Mouse (Mus musculus) natural killer cell, adult 2 months (primary cell): ENCODE data around the gene Fbxl19.

Experiments
- DNase-seq, 2 experiments: peaks; one replicate each; pipeline ENCODE4 v3.0.0; 2022; ENCODE audit warnings: low spot score in 2 of 2

Fbxl19 gene

DNA sequence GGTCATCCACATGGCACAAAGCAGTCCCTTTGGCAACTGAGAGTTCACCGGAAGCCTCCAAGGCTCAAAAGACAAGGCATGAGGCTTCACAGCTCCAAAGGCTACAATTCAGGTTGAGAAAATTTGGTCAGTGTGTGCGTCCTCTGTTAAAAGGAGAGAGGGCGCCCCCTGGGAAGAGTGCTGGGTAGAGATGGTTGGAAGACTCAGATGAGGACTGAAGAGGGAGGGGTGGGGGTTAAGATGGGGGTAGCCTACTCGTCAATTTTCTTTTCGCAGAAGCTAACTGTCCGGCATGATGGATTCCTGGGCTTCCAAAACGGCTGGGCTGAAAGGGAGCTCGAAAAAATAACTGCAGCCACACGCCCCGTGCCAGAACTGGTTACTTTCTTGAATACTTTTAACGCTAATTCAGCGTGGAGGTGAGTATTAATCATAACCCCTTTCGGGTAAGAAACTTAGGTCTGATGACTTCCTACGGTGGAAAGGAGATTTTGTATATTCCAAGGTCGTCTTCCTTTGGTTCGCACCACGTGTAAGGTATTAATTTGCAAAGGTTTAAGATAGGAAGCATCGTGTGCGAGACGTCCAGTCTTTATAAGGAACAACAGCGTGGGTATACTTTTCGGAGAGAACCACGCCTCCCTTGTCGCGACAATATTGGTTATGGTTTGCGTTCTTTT is at the start of gene Fbxl19:
Fbxl19 (plus strand) TSS at position 178 of the 680 bp plus-strand sequence.
- DNase-seq = peak; percentile 24 to 65

DNA sequence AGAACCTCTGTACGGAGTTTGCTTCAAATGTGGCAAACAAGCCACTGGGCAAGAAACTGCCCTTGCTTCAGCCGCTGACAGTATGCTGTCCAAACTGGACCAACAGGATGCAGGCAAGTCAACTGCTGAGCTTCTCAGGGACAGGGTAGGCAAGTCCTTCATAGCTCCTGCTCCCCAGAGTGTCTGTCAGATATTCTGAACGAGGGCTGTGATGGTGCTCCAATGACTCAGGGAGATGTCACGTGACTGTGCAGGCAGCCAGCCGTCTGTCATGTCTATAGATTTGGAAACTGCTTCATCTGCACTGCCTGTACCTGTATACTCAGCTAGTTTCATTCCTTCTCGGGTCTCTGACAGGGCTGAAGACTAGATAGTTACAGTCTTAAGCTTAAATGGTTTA is 45.4 kb upstream of the Fbxl19 start:
- DNase-seq = no peak

DNA sequence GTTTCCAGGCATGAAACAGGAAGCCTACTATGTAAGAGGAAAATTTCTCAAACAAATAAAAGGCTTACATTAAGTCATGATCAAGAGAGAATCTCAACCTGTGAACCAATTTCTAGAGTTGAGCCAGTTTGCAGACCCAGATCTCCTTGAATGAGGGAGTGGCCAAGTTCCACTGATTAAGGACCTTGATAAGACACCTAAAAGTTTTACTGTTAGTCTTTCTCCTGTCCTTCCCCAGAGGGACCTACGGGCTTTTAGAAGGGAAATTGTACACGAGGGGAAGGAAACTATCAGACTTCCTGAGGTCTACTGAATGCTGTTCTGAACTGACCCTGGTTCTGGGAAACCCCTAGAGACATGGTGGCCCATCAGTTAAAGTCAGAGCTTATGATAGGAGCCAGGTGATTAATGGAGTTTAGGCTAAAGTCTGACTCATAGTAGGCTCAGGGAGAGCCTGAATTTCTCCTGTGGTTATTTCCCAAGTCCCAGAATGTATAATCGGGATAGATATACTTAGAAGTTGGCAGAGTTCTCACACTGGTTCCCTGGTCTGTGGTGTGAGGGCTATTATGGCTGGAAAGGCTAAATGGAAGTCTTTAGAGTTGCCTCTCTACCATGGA is 43.5 kb upstream of the Fbxl19 start:
- DNase-seq = no peak

DNA sequence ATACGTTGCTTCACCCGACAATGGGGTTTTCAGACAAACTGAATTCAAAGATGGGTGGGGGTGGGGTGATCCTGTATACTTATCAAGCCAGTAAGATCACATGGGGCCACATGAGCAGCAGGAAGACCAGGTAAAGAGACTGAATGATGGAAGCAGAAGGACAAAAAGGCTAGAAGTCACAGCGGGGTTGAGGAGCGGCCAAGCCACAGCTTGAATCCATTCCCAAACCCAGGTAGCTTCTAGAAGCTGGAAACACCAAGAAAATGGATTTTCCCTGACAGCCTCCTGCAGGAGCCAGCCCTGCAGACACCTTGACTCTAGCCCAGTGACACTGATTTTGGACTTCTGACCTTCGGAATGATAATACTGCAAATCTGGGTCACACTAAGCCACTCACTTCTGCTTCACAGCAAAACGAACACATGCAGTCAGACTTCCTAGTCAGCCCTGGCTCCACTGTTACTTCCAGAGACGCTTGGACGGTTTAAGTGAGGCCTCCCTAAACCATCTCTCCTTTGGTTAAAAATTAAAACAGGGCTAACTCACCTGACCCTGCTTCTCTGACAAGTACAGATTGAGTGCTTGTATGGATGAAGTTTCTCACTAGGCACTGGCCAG is 40.7 kb upstream of the Fbxl19 start:
- no peak for DNase-seq

DNA sequence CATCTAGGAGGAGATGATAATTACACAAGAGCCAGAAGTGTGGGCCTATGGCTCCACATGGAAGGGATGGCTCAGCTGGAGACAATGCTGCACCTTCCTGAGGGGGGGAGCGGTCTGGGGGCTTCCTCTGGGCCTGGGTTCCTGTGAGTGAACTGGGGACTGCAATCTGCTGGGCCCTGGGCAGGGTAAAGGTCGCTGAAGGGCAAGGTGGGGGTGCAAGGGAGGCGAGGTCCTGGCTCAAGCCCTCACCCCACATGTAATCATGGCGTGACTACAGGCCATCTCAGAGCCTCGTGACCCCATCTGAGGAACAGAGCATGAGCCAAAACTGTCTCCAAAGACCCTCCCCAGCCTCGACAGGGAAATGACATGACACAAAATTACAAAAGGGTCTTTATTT is 39.7 kb upstream of the Fbxl19 start:
- DNase-seq = no peak

DNA sequence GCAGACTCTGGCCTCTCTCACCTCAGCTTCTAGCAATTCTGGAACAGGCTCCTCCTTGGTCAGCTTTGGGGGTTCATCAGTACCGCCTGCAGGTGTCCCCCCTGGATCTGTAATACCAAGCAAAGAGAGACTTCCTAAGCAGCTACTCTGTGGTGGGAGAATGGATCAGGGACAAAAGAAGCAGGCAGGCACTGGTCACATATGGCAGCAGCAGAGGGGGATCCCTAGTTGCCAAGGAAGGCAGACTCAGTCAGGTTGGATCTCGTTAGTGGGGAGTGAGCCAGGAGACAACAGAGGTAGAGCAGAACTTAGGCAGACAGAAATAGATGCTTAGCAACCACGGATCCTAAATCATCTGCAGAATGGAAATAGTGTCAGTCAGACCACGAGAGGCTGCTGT is 38.6 kb upstream of the Fbxl19 start:
- no peak for DNase-seq

DNA sequence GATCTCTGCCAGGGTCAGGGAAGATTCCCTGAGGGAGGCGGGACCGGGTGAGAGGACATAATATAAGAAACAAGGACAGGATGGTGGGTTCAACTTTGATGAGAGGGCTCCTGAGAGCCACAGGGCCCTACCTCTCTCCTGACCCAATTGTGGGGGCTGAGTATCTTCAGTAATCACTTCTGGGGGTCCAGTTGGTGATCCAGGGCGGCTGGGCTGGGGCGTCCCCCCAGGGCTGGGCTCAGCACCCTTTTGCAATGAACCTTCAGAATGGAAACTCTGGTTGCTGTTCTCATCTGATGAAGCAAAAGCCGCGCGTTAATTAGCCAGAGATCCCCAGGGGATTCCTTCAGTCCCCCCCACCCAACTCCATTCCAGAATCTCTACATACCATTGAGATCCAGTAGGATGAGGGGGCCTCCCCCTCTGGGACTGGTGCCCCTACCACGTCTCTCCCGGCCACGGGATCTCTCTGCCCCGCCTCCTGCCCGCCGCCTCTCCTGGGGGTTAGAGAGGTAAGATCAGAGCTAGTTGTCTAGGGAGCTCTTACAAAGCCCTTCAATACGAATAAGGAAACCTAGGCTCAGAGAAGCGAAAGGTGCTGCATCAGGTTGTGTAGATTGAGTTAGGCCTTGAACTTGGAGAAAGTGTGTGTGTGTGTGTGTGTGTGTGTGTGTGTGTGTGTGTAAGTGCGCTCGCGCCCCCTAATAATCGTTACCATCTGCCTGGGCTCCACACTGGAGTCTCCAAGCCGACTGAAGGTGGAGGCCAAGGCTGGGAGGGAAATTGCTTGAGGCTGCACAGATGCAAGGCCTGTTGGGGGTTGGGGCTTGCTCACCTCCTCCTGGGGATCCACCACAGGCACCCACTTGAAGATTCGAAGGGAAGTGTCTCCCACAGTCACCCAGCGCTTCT is 37.0 kb upstream of the Fbxl19 start:
- DNase-seq = no peak

DNA sequence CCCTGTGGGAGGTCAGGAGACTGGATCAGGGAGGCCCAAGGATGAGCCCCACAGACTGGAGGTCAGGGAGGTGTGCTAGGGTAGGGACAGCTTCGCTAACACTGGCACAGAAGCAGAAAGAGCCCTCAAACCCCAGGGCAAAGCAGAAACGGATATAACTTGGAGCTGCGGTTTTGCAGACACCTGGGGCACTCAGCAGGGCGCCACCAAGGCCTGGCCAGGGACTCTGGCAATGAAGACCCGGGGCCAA is 36.5 kb upstream of the Fbxl19 start:
- no peak for DNase-seq

DNA sequence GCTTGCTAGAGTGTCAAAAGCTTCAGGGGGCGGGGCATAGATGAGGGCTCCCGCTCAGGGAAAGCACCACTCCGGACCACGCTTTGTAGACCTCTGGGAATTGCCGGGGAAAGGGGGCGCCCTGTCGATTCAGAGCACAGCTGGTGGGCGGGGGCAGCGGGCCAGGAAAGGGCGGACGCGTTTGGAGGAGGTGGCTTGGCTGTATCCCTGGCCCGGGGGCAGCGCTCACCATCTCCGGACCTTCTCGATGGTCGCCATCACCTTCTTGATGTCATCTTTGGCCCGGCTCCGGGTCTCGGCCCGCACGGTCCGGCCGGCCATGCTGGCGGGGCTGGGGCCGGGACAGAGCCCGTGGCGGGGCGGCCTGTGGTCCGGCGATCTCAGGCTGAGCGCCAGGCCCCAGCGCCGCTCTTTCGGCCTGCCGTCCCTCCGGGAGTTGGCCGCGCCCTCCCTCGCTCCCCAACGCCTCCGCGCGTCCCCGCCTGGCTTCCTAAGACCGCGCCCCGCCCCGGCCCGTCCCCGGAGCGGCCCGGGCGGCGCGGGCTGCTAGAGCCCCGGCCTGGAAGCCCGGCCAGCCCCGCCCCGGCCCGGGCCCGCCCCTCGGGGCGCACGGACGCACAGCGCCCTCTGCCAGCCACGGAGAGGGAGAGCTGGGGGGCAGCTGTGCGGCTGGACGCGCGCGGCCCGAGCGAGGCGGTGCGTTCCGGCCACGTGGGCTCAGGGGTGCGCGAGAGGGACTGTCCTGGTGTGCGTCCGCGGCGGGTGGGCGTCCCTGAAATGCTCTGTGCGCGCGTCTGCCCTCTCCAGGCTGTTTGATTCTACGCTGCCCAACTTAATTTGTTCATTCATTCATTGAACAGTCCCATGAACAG is 35.9 kb upstream of the Fbxl19 start, which contains the start of gene Bcl7c:
Bcl7c (minus strand) TSS at position 727 of the 872 bp plus-strand sequence.
- DNase-seq = peak; percentile 81 to 85

DNA sequence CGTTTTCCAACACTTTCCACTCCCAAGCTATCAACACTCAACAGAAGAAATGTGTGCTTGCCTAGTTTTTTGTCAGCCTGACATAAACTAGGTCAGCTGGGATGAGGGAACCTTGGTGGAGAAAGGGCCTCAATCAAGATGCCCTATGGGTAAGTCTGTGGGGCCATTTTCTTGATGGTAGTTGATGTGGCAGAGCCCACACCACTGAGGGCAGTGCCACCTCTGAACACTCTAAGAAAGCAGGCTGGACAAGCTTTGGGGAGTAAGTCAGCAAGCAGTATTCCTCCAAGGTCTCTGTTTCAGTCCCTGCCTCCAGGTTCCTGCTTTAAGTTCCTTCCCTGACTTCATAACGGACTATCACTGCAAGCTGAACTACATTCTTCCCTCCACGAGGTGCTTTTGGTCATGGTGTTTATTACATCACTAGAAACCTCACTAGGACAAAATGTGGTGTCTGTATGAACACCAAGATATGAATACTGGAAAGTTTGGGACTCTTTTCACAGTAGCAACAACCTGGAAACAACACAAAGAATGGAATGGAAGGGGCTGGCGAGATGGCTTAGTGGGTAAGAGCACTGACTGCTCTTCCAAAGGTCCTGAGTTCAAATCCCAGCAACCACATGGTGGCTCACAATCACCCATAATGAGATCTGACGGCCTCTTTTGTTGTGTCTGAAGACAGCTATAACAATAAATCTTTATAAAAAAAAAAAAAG is 34.9 kb upstream of the Fbxl19 start:
- no peak for DNase-seq

DNA sequence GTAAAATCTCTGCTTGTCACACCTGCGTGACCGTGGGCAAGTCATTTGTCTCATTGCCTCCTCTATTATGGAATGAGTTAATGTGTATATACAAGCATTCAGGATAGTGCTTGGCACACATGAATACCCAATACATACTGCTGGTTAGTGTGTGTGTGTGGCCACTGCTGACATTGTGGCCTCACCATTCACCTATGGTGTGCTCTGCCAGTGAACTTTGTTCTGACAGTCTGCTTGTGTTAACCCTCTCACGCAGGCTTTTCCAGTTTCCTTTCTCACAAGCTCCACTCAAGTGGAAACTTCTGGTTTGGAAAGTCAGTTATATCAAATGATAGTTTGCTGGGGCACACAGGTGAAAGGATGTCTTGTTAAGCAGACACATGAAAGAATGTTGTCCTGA is 33.3 kb upstream of the Fbxl19 start:
- no peak for DNase-seq

DNA sequence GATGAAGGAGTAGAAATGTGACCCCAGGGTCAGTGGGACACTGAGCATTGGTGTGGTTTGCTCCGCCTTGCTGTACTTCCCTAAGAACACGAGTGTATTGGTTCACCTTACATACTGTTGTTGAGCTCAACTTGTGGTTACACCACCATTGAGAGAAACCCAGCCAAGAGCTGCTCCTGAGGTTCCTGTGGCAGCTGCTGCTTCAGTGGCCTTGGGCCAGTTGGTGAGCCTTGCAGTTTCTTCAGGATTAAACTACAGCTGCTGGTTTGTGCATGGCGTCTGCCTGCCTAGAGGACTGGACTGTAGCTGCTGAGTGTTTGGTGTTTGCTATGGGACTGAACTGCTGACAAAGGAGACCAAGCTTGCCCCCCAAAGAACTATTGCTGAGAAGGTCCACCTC is 32.9 kb upstream of the Fbxl19 start:
- no peak for DNase-seq

DNA sequence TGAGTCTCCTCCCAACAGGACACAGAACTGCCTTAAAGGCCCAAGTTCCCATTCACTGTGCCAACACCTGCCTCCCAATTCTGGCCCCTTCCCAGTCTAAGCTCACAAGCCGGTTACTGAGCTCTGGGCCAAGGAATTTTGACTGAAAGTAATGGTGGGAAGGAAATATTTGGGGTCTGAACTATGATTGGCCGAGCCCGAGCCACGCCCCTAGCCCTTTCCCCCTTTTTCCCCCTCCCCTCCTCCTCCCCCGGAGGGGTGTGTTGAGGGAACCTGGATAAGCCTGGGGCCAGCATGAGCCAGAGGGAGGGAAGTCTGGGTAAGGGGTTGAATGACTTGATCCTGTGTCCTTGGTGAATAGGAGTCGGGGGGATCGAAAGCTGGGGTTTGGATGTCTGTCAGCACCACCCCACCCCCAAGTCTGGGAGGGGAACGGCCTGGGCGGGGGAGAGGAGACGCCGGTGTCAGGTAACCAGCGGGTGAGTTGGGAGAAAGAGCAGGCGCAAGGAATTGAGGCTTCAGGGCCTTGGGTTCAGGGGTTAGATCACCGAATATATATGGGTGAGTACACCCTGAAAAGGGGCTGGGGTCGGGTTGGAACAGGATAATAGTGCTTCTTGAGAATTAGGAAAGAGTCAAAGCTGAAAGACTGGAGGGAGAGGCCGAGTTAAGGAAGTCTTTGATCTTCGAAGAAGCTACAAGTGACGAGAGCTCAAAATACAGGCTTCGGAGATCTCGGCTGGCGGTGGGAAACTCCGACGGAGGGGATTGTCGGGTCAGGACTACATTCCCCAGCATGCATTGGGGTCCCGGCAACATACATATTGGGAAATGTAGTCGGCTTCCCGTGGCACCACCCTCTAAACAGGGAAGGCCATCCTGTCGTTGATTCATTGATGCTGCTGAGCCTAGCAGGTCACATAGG is 31.6 kb upstream of the Fbxl19 start, which contains the start of gene Ctf1:
Ctf1 (plus strand) TSS at position 276 of the 925 bp plus-strand sequence.
- DNase-seq = peak; percentile 52 to 54

DNA sequence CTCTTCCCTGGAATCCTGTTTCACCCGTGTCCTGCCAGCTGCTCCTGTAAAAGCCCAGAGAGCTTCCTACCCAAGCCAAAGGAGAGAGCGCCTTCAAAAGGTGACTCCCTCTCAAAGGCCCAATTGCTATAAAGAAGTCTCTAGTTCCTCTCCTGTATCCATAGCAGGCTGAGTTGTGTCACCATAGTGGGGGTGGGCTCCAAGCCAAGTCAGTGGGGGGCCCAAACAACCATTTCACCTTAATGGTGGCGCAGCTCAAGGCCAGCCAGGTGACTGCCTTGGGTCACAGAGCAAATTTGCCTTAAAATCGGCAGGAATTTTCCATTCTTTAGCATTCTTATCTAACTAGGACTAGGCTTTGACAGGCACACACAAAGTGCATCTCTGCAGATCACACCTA is 29.5 kb upstream of the Fbxl19 start:
- DNase-seq = no peak

DNA sequence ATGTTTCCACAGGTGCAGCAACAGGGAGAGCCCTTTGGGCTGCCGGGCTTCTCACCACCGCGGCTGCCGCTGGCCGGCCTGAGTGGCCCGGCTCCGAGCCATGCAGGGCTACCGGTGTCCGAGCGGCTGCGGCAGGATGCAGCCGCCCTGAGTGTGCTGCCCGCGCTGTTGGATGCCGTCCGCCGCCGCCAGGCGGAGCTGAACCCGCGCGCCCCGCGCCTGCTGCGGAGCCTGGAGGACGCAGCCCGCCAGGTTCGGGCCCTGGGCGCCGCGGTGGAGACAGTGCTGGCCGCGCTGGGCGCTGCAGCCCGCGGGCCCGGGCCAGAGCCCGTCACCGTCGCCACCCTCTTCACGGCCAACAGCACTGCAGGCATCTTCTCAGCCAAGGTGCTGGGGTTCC is 27.4 kb upstream of the Fbxl19 start:
- DNase-seq = peak; percentile 60

DNA sequence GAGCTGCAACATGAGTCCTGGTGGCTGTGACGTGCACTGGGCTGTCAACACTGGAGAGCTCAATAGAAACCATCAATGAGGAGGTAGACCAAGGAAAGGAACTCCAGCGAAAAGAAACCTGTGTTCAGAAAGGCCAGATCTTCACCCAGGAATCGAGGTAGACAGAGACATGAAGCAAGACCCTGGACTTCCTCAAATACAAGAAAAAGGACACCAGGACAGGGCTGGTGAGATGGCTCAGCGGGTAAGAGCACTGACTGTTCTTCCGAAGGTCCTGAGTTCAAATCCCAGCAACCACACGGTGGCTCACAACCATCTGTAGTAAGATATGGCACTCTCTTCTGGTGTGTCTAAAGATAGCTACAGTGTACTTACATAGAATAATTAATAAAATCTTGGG is 26.0 kb upstream of the Fbxl19 start:
- DNase-seq = no peak

DNA sequence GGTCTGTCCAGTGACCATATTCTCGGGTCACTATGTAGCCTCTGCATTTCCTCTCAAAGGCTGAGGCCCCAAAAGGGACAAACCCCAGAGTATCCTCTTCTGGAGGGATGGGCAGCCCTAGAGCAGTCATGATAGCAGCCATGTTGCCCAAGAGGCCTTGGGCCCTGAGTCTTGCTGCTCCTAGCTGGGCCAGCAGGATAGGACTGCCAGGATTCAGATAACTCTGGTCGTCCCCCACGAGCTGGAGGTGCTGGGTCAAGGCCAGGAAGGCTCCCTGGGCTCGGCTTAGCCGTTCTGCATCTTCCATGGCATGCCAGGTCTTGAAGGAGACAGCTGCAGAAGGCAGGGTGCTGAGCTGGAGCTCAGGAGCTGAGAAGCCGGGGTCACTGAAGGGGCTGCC is 25.1 kb upstream of the Fbxl19 start:
- no peak for DNase-seq

DNA sequence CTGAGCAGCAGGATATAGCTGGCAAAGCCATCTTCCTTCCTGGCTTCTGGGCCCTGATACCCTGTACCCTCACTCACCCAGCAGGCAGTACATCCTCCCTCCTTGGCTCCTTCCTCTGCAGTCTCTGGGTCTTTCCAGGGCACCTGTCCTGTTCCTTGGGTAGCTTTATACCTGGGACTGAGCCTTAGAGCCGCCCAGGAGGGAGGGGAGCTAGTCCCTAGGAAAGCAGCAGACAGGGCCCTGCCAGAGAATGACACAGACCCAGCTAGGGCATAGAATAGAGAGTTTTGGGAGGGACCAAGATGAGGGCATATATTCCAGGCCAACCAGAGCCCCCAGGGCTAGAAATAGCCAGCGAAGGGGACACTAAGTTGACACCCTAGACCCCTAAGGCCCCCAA is 18.9 kb upstream of the Fbxl19 start:
- no peak for DNase-seq

DNA sequence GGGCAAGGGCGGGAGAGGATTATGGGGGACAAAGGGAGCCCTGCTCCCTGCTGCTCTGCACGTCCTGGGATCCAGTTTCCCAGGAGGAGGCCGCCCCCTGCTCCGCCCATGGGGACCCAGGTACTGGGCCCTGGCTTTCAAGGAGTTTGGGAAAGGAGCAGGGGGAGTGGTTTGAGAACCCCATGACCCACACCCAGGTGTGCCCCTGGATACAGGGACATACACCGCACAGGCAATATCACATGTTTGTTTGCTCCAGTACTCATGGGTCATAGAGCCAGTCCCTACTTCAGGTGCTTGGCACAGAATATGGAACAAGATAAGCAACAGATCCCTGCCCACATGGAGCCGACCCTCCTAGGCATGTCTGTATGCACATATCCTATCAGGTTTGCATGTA is 18.4 kb upstream of the Fbxl19 start:
- no peak for DNase-seq

DNA sequence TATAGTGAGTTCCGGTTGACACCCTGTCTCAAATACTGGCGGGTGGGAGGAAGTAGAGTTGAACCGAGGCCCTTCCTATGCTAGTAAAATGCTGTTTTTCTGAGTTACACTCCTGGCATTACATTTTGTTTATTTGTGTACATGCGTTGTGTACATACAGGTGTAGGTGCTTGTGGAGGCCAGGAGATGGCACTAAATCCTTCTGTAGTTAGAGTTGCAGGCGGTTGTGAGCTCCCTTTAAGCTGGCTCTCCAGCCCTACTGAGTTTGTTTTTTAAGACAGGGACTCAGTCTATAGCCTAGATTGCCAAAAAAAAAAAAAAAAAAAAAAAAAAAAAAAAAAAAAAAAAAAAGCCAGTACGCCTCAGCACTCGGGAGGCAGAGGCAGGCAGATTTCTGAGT is 16.4 kb upstream of the Fbxl19 start:
- DNase-seq = no peak
